Mouse (Mus musculus): ENCODE data around the gene Rnase11. TPM values are rescaled to one million over a fixed set of nuclear protein-coding genes. Genes with fewer than 3 reads are reported as not detected.
"Not testable (repeated sequence)": the region's sequence is repeated elsewhere in the genome, so short reads cannot be mapped to it uniquely, and the experiment has no call there.

The Rnase11 gene
- total and polyA plus RNA-seq, 2 experiments from 2014 or later, result not detected

- no peak for TF ChIP-seq CTCF (IDR thresholded peaks at IDR 0.05)
- Histone ChIP-seq H3K27me3 (ENCODE audit: insufficient read depth, low read length) (no peaks in the 10 kb centered on the region), H3K27ac (ENCODE audit: low read depth, low read length) (no peak overlapping the region), H3K4me1 (ENCODE audit: insufficient read depth, low read length) (no peaks in the 10 kb centered on the region), H3K9ac (replicated peaks; ENCODE audit: low read length, poor library complexity, severe bottlenecking) (no peak overlapping the region), H3K4me2 (ENCODE audit: low read depth, low read length, poor library complexity, severe bottlenecking) (no peak overlapping the region), H3K36me3 (ENCODE audit: insufficient read depth, low read length) (no peaks in the 10 kb centered on the region), H3K9me3 (ENCODE audit: low read length) (no peaks in the 10 kb centered on the region), H3K4me3 (ENCODE audit: low read depth, low read length) (no peak overlapping the region)
- ATAC-seq (ENCODE audit: low FRiP score), result no peak
- no peak for DNase-seq (ENCODE audit: low spot score)
- WGBS, result 89% methylated on average over 4 of the region's 4 CpGs
These were observed 26.5 kb downstream of the Rnase11 start for GRCm38 (mm10) chr14:51023457-51023856.

DNA sequence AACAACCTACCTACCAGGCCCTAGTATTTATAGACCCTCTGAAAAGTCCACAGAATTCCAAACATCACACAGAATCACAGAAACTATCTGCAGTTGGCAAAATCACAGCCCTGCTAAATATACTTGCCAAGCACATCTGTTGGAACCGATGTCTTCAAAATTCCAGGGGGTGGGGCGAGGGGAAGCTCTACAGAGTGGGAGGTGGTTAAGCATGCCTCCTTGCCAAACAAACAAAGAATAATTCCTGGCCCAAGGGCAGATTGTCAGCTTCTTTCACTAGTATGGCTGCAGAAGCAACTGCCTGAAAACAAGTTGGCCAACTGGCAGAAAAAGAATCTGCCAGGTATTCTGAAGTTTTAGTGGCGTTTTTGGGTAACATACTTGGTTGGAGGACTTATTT, 32.7 kb downstream of the Rnase11 start:
- Histone ChIP-seq H3K36me3 (ENCODE audit: insufficient read depth, low read length) (no peaks in the 10 kb centered on the region), H3K4me3 (ENCODE audit: low read depth, low read length) (no peak overlapping the region), H3K9me3 (ENCODE audit: low read length) (no peaks in the 10 kb centered on the region), H3K4me1 (ENCODE audit: insufficient read depth, low read length) (no peaks in the 10 kb centered on the region), H3K9ac (replicated peaks; ENCODE audit: low read length, poor library complexity, severe bottlenecking) (no peak overlapping the region), H3K27me3 (ENCODE audit: insufficient read depth, low read length) (no peaks in the 10 kb centered on the region), H3K27ac (ENCODE audit: low read depth, low read length) (no peak overlapping the region), H3K4me2 (ENCODE audit: low read depth, low read length, poor library complexity, severe bottlenecking) (no peak overlapping the region)
- WGBS, result 82% methylated on average over 3 of the region's 3 CpGs
- TF ChIP-seq CTCF (IDR thresholded peaks at IDR 0.05), result no peak
- DNase-seq (ENCODE audit: low spot score), result no peak
- no peak for ATAC-seq (ENCODE audit: low FRiP score)

GRCm38 (mm10) chr14:51015780-51016179, 34.2 kb downstream of the Rnase11 start:
- no peak for TF ChIP-seq CTCF (IDR thresholded peaks at IDR 0.05)
- ATAC-seq (ENCODE audit: low FRiP score), result no peak
- no peak for DNase-seq (ENCODE audit: low spot score)

DNA sequence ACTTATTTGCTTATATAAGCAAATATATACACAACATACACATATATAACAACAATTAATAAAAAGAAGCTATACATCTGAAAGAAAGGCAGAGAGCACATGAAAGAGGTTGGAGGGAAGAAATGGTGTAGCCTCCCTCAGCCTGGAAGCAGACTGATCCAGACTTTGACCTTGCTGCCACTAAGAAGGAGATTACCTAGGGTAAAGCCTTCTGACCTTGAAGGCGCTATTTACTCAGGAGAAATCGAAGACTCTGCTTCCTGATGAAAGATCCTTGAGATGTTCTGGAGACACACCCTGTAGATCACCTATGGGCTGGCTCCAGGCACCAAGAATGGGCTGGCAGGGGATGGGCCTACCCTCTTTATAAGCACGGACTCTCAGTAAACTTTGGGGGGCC, 35.2 kb downstream of the Rnase11 start:
- H3K9ac ChIP-seq (replicated peaks; ENCODE audit: low read length, poor library complexity, severe bottlenecking); H3K36me3 ChIP-seq (ENCODE audit: insufficient read depth, low read length); ATAC-seq (ENCODE audit: low FRiP score); H3K27ac ChIP-seq (ENCODE audit: low read depth, low read length); H3K27me3 ChIP-seq (ENCODE audit: insufficient read depth, low read length); H3K4me1 ChIP-seq (ENCODE audit: insufficient read depth, low read length); H3K4me2 ChIP-seq (ENCODE audit: low read depth, low read length, poor library complexity, severe bottlenecking); H3K4me3 ChIP-seq (ENCODE audit: low read depth, low read length); H3K9me3 ChIP-seq (ENCODE audit: low read length); DNase-seq (ENCODE audit: low spot score): not testable (repeated sequence)
- WGBS, result 93% methylated on average over 3 of the region's 3 CpGs

More at GRCm38 (mm10) chr14:51015780-51016179, 34.2 kb downstream of the Rnase11 start:
- Histone ChIP-seq H3K27ac (ENCODE audit: low read depth, low read length) (no peak overlapping the region), H3K4me1 (ENCODE audit: insufficient read depth, low read length) (no peaks in the 10 kb centered on the region), H3K9me3 (ENCODE audit: low read length) (no peaks in the 10 kb centered on the region), H3K9ac (replicated peaks; ENCODE audit: low read length, poor library complexity, severe bottlenecking) (no peak overlapping the region), H3K4me3 (ENCODE audit: low read depth, low read length) (no peak overlapping the region), H3K4me2 (ENCODE audit: low read depth, low read length, poor library complexity, severe bottlenecking) (no peak overlapping the region), H3K27me3 (ENCODE audit: insufficient read depth, low read length) (no peaks in the 10 kb centered on the region), H3K36me3 (ENCODE audit: insufficient read depth, low read length) (no peaks in the 10 kb centered on the region)

- ATAC-seq (ENCODE audit: low FRiP score), result no peak
- H3K9me3 ChIP-seq (ENCODE audit: low read length), result no peaks in the 10 kb centered on the region
- WGBS, result 91% methylated on average over 6 of the region's 6 CpGs
These were observed 40.4 kb downstream of the Rnase11 start for GRCm38 (mm10) chr14:51009572-51009971.

GRCm38 (mm10) chr14:51008781-51009180, 41.2 kb downstream of the Rnase11 start:
- DNase-seq (ENCODE audit: low spot score) (no peak), ATAC-seq (ENCODE audit: low FRiP score) (no peak)
- TF ChIP-seq CTCF (IDR thresholded peaks at IDR 0.05), result no peak
- Histone ChIP-seq H3K27ac (ENCODE audit: low read depth, low read length) (no peak overlapping the region), H3K4me1 (ENCODE audit: insufficient read depth, low read length) (no peaks in the 10 kb centered on the region), H3K4me2 (ENCODE audit: low read depth, low read length, poor library complexity, severe bottlenecking) (no peak overlapping the region), H3K9me3 (ENCODE audit: low read length) (no peaks in the 10 kb centered on the region), H3K9ac (replicated peaks; ENCODE audit: low read length, poor library complexity, severe bottlenecking) (no peak overlapping the region), H3K27me3 (ENCODE audit: insufficient read depth, low read length) (no peaks in the 10 kb centered on the region), H3K36me3 (ENCODE audit: insufficient read depth, low read length) (no peaks in the 10 kb centered on the region), H3K4me3 (ENCODE audit: low read depth, low read length) (no peak overlapping the region)
- 83% methylated on average over 4 of the region's 4 CpGs for WGBS

More at GRCm38 (mm10) chr14:51009572-51009971, 40.4 kb downstream of the Rnase11 start:
- no peaks in the 10 kb centered on the region for H3K36me3 ChIP-seq (ENCODE audit: insufficient read depth, low read length)
- no peak overlapping the region for H3K4me3 ChIP-seq (ENCODE audit: low read depth, low read length)
- no peaks in the 10 kb centered on the region for H3K27me3 ChIP-seq (ENCODE audit: insufficient read depth, low read length)
- no peak overlapping the region for H3K9ac ChIP-seq (replicated peaks; ENCODE audit: low read length, poor library complexity, severe bottlenecking)
- no peaks in the 10 kb centered on the region for H3K4me1 ChIP-seq (ENCODE audit: insufficient read depth, low read length)
- TF ChIP-seq CTCF (IDR thresholded peaks at IDR 0.05), result no peak
- DNase-seq (ENCODE audit: low spot score), result no peak
- no peak overlapping the region for H3K4me2 ChIP-seq (ENCODE audit: low read depth, low read length, poor library complexity, severe bottlenecking)
- H3K27ac ChIP-seq (ENCODE audit: low read depth, low read length), result no peak overlapping the region

Measured in midbrain, postnatal 0 days (tissue).